Mouse (Mus musculus) kidney, postnatal 4 days (tissue): Measurements from ENCODE around the gene Nrm.

Source experiments
- DNase-seq, 2 experiments: peaks; one replicate each; pipeline ENCODE4 v3.0.0; 2021; ENCODE audit warnings: mixed read lengths in 2 of 2

Gene Nrm

GRCm38 (mm10) chr17:35835424-35836140 is 25.5 kb upstream of the Nrm start:
- peak; percentile 29 to 41 for DNase-seq

- peak; percentile 93 to 94 for DNase-seq
Measured at GRCm38 (mm10) chr17:35836178-35836965, 24.7 kb upstream of the Nrm start.

- peak; percentile 94 to 96 for DNase-seq
Measured at GRCm38 (mm10) chr17:35836991-35837422, 24.1 kb upstream of the Nrm start.

- peak; percentile 73 to 80 for DNase-seq
Measured at GRCm38 (mm10) chr17:35837487-35837886, 23.6 kb upstream of the Nrm start.

GRCm38 (mm10) chr17:35838122-35838544 is 23.0 kb upstream of the Nrm start, which contains the start of gene Tubb5:
TSS of gene Tubb5 (minus strand) at chr17:35838306.
- peak; percentile 96 to 98 for DNase-seq

- DNase-seq = peak; percentile 29 to 54
Measured at GRCm38 (mm10) chr17:35838570-35838969, 22.5 kb upstream of the Nrm start.

- peak; percentile 55 to 67 for DNase-seq
Measured at GRCm38 (mm10) chr17:35839002-35839401, 22.1 kb upstream of the Nrm start.

DNA sequence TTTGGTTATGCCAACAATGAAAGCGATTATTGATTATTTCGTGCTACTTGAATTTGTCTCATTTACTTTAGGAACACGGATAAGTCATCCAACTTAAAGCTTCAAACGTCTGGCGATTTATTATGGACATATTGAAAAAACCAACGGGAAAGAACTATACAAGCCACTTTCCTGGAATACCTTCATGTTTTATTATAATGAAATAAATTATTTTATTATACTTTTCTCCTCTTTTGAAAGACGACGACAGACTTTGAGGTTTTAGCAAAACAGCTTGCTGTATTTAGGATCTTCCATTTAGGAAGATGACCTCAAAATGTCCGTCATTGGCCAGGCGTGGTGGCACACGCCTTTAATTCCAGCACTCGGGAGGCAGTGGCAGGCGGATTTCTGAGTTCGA is 20.6 kb upstream of the Nrm start:
- no peak for DNase-seq

- DNase-seq = peak; percentile 99 to 100
Measured at GRCm38 (mm10) chr17:35841076-35841950, 19.8 kb upstream of the Nrm start, which contains the start of gene Mdc1. TSS of gene Mdc1 (plus strand) at chr17:35841515.

GRCm38 (mm10) chr17:35842006-35842405 is 19.1 kb upstream of the Nrm start:
- peak; percentile 14 to 22 for DNase-seq

DNA sequence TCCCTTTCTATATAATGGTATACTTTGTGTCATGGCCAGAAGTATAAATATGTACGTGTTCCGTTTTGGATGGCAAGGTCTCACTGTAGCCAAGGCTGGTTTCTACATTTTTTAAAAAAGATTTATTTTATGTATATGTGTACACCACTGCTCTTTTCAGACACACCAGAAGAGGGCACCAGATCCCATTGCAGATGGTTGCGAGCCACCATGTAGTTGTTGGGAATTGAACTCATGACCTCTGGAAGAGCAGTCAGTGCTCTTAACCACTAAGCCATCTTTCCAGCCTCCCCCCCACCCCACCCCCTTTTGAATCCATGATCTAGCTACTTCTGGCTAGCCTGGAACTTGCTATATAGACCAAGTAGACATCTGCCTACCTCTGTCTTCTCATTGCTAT is 17.6 kb upstream of the Nrm start:
- no peak for DNase-seq

DNA sequence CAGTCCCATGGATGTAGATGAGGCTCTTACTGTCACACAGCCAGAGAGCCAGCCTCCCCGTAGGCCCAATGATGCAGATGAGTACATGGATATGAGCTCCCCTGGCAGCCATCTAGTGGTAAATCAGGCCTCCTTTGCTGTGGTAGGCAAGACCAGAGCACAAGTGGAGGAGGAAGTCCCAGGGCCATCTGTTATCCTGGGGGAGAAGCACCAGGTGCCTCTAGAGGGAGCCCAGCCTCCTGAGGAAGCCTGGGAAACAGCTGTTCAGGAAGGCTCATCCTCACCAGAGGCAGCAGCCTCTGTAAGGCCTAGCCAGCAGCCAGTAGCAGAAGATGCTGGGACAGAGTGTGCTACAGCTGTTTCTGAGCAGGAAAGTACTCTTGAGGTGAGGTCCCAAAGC is 13.0 kb upstream of the Nrm start:
- DNase-seq = peak in 1 of 2 experiments; percentile 56

DNA sequence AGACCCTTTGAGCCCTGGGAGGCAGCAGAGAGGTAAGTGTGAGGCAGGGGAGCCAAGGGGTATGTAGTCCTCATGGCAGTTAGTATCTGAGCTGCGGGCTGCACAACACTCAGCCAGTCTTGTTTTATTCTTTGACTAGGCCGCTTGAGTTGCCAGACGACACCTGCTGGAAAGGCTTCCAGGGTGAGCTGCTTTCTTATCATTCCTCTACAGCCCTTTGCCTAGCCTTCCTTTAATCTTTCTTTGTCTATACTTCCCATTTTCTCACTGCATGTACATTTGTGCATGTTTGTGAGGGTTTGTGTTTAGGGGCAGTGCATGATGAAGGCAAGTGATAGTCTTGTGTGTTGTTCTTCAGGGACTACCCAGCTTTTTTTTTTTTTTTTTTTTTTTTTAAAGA is 10.1 kb upstream of the Nrm start:
- DNase-seq = no peak

DNA sequence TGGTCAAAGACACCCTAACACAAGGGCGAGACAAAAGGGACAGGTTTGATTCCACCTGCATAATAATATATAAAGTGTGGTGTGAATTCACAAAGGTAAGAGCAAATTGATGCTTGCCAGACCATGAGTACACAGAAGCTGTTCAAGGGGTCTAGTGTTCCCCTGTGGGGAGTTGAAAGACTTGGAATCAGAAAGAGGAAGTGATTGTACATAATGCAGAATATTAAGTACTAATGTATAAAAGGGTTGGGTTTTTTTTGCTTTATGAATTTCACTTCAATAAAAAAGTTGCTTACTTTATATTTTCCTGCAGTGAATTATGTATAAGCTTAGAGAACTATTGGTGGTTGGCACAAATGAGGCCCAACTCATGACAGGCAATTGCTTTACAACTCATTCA is 1.7 kb upstream of the Nrm start:
- DNase-seq = no peak

GRCm38 (mm10) chr17:35859835-35860234 is 1.3 kb upstream of the Nrm start:
- no peak for DNase-seq

GRCm38 (mm10) chr17:35860831-35861197 is 304 bp upstream of the Nrm start:
- DNase-seq = no peak

DNA sequence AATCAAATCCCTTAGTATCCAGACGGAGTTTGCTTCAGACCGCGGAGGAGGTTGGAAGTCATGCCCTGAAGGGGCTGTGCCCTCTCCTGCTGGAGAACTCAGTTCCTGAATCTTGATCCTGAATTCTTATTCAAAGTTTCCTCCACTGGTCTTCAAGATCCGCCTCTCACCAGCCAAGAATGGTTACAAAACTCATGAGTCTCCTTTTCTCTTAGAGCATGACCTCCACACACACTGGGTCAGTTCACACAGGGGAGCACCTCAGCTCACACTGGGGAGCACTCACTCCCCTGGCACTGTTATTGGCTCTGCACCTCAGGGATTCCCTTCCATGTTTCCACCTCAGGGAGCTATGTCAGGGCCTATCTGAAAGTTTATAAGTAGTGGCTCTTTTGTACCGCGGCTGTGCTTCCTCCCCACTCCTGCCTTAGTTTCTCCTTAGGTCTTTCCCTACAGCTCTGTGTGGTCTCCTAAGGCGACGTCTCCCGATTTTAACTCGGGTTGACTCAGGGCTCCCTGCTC is 3.8 kb downstream of the Nrm start:
- DNase-seq = peak in 1 of 2 experiments; percentile 18

DNA sequence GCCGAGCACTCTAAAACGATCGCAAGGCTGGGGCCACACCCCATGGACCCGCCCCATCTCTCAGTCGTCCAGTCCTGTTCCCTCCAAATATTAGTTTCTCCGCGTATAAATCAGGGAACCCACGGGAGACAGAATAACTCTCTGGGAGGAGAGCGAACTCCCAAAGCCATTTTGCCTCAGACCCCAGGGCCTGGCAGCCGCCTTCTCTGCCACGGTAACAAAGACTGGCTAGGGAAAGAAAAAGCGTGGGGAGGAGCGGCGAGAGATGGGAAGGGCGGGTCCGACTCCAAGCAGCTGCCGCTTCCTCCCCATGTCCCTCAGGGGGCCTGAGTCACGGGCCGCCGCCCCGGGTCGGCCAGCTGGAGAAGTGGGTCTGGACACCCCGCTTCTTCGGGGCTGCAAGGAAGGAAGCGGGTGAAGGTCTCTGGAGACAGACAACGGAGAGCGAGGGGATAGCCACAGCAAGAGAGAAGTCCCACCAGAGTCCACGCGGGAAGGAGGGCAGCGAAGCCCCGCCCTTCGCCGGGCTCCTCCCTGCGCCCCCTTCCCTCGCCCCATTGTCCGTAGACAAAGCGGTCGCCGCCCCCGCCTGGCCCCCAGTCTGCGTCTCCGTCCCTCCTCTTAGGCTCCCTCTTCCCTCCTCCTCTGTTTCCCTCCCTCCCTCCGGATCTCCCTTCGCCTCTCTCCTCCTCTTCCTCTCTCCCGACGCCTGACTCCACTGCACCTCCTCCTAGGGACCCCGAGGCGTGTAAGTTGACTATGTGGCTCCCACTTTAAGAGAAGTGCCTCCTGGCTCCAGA is 4.6 kb downstream of the Nrm start, which contains the start of gene Ppp1r18:
TSS of gene Ppp1r18 (plus strand) at position 113 of the 800 bp plus-strand sequence.
- DNase-seq = peak; percentile 86 to 90

DNA sequence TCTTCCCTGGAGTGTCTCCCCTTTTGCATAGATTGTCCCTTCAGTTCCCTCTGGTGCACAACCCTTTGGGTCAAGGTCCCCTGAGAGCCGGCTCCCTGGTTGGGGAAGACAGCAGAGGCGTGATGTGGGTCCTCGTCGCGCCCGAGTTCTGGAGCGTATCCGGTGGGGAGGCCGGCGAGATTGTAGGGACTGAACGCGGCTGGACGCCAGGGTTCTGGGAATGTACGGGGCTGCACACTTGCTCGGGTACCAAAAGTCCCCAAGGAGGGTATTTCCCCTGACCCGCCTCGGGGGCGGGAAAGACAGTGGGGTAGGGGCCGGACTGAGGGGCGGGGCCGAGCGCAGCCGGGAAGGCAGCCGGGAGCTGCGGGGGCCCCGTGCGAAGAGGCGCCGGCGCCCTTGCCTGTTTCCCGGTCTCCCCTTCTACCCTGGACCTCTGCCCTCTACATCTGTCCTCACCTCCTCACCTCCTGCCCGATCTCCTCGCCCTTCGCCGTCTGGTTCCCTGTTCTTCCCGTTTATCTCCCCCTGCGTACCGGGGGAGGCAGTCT is 5.2 kb downstream of the Nrm start:
- peak; percentile 77 to 83 for DNase-seq

GRCm38 (mm10) chr17:35866911-35867890 is 6.1 kb downstream of the Nrm start:
- peak; percentile 44 to 64 for DNase-seq
